Mouse (Mus musculus): Measurements from ENCODE around the gene Pex5. TPM values are rescaled to one million over a fixed set of nuclear protein-coding genes. Genes with fewer than 3 reads are reported as not detected.

The Pex5 gene
- polyA plus RNA-seq, 1 experiment from 2014 or later, result 43.7 TPM

DNA sequence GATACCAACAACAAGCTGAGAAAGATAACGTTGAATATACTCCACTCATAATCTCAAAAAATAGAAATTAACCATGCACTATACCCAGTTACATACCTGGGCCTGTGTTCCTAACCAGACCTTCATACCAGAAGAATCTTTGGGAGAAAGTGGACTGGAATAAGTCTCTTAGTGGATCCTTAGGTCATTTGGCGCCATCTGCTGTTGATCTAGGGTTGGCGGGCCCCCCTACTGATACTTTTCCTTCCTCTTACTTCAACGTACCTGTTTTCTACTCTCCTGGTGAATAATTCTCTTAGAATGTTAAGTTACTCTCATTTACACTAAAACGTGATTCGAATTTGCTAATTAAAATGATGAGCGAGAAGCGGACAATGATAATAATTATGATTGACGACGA, 35.5 kb downstream of the Pex5 start:
- WGBS, result 35% methylated on average over 10 of the region's 10 CpGs
- Histone ChIP-seq H3K4me3 (no peak overlapping the region), H3K9ac (no peak overlapping the region), H3K9me3 (no peaks in the 10 kb centered on the region), H3K4me2 (no peak overlapping the region), H3K36me3 (no peaks in the 10 kb centered on the region), H3K27ac (no peak overlapping the region), H3K4me1 (no peaks in the 10 kb centered on the region), H3K27me3 (no peaks in the 10 kb centered on the region)
- no peak for ATAC-seq (ENCODE audit: insufficient number of reproducible peaks, low FRiP score, low TSS enrichment, low read depth)

DNA sequence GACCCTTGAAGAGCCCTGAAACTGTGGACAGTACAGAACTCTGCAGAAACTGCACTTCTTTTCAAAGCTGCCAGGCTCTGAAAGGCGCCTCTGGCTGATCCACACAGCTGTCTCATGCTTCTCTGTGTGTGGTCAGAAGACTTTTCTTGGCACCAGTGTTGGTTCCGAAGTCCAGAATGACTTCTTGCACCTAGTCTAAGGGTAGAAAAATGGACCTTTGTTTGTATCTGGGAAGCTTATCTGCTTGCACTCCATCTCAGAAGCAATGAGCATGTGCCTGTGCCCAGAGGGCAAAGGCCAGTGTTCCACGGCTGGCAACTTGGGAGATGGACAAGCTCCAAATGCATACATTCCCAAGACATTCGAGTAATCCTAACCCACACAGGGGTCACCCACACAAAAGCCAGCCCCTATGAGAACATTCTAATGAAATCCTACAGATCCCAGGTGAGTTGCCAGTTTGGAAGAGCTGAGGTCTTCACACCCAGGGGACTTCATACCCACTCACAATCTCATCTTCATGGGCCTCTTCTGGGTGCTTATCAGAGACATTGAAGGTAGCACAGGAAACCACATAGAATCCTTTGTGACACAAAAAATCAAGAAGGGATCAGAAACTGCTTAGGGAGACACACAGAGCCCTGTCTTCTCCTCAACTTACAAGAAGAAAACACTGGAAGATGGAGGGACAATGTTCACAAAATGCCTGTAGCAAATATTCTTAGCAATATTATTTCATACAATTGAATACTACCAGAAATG, 37.2 kb downstream of the Pex5 start:
- Histone ChIP-seq H3K27me3 (no peaks in the 10 kb centered on the region), H3K9ac (no peak overlapping the region), H3K27ac (no peak overlapping the region), H3K4me1 (no peaks in the 10 kb centered on the region), H3K36me3 (no peaks in the 10 kb centered on the region), H3K4me3 (no peak overlapping the region), H3K9me3 (no peaks in the 10 kb centered on the region), H3K4me2 (no peak overlapping the region)
- ATAC-seq (ENCODE audit: insufficient number of reproducible peaks, low FRiP score, low TSS enrichment, low read depth), result no peak
- 62% methylated on average over 4 of the region's 4 CpGs for WGBS

DNA sequence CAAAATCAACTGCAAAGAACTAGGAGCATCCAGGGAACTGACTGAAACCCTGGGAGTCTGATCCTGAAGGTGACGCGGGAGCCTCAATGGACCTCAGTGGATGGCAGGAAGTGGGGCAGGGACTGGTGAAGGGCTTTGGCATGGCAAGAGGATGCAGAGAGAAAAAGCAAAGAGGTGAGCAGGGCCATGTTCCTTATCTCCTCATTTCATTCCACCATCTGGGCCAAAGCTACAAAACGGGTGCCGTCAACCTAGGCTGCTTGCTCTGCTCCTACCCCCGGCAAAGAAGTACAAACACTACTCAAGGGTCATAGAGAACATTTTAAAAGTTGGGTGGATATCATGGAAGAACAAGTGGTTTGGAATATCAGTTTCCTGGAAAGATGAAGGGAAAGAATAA, 38.6 kb downstream of the Pex5 start:
- H3K9me3 ChIP-seq, result no peaks in the 10 kb centered on the region
- H3K36me3 ChIP-seq, result no peaks in the 10 kb centered on the region
- WGBS, result 89% methylated on average over 5 of the region's 5 CpGs
- H3K9ac ChIP-seq, result no peak overlapping the region
- no peak overlapping the region for H3K4me2 ChIP-seq
- no peak overlapping the region for H3K4me3 ChIP-seq
- ATAC-seq (ENCODE audit: insufficient number of reproducible peaks, low FRiP score, low TSS enrichment, low read depth), result no peak
- no peaks in the 10 kb centered on the region for H3K27me3 ChIP-seq
- no peaks in the 10 kb centered on the region for H3K4me1 ChIP-seq
- no peak overlapping the region for H3K27ac ChIP-seq

DNA sequence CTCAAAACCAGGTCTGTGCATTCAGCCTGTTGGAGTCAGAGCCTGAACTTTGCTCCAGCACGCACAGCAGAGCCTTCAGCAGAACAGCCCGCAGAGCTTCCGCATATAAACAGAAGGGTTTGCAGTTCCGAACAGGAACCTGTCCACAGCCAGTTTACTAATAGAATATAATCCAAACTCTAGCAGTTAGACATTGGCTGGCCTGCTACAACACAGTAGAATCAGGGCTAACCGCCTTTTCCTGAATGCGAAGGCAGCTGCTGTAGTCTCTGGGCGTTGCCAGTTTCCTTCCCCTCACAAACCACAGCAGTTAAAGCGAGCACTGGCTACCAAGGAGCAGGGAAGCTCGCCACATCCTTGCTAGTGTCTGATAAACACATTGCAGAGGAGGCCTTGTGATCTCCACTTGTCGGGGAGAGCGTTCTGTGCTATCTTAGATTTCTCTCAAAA, 39.4 kb downstream of the Pex5 start:
- WGBS, result 82% methylated on average over 11 of the region's 11 CpGs
- H3K9ac ChIP-seq, result no peak overlapping the region
- H3K36me3 ChIP-seq, result no peaks in the 10 kb centered on the region
- ATAC-seq (ENCODE audit: insufficient number of reproducible peaks, low FRiP score, low TSS enrichment, low read depth), result no peak
- no peak overlapping the region; the same call in 1 of the 2 replicates for H3K27ac ChIP-seq
- H3K4me3 ChIP-seq, result no peak overlapping the region
- H3K4me2 ChIP-seq, result no peak overlapping the region
- no peaks in the 10 kb centered on the region for H3K9me3 ChIP-seq
- H3K27me3 ChIP-seq, result no peaks in the 10 kb centered on the region
- H3K4me1 ChIP-seq, result no peaks in the 10 kb centered on the region

DNA sequence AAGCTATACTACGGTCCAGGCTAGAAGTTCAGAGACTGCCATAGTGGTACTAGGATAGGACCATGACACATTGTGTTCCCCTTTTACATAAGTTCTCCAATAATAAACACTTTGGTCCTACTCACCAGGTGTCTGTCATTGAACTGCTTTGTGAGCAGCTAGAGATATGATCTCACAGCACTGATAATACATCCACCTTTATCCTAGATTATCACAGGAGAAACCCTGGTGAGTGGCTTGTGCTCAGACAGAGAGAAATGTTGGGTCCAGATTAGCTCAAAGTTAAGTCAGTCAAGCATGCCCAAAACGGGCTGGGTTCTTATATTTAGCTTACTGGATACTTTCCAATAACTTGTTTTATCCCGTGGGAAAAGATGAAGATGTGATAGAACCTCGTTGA, 40.2 kb downstream of the Pex5 start:
- 78% methylated on average over 4 of the region's 4 CpGs for WGBS
- no peak for ATAC-seq (ENCODE audit: insufficient number of reproducible peaks, low FRiP score, low TSS enrichment, low read depth)

DNA sequence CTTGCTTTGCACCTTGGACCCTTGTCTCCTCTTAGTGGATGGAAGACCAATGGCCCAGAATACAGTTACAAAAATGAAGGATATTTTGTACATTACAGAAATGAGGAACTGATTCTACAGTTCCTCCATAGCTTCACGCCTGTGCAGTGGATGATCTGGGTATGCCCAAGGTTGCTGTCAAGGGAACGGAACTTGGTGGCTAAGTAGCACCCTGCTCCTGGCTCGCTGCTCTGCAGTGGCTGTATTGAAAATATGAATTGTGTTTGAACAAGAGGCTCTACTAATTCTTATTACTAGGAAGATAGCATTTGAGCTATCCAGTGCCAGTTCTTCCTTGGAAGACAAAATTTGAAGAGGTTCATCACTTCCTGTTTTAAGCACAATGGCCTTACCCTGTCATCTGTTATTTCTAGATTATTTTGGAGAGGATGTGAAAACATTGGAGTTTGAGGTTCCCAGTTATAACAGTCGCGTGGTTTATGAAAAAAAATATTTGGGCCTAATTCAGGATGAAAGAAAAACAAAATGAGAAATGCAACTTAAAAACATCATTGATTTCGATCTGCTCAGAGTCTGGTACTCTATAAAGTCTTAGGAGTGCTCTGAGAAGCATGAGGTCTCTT, 41.2 kb downstream of the Pex5 start:
- H3K4me1 ChIP-seq, result no peaks in the 10 kb centered on the region
- no peak overlapping the region for H3K4me3 ChIP-seq
- H3K9me3 ChIP-seq, result no peaks in the 10 kb centered on the region

More for the DNA sequence above, 40.2 kb downstream of the Pex5 start:
- no peak overlapping the region for H3K4me2 ChIP-seq
- H3K9ac ChIP-seq, result no peak overlapping the region
- H3K27me3 ChIP-seq, result no peaks in the 10 kb centered on the region
- H3K36me3 ChIP-seq, result no peaks in the 10 kb centered on the region
- H3K4me1 ChIP-seq, result no peaks in the 10 kb centered on the region
- no peaks in the 10 kb centered on the region for H3K9me3 ChIP-seq
- H3K27ac ChIP-seq, result no peak overlapping the region
- no peak overlapping the region for H3K4me3 ChIP-seq

DNA sequence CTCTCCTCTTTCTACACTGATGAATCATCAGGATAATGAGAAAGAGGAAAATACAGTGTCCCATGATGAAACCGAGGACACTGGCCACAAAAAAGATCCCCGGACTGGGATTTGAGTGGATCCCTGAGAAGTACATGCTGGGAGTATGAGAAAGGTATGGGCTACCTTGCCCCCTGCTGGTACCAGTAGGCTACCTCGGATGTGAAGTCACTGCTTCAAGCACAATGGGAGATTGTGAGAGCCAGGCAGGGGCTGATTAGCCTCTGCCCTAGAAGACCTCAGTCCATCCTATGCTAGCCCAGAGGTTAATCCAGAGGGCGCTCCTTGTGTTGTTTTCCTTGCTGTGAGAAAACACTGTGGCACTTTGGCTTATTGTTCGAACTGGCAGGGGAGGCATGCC, 50.5 kb downstream of the Pex5 start:
- H3K27me3 ChIP-seq, result no peaks in the 10 kb centered on the region
- no peaks in the 10 kb centered on the region for H3K4me1 ChIP-seq
- no peak overlapping the region for H3K4me2 ChIP-seq
- 61% methylated on average over 5 of the region's 5 CpGs for WGBS
- no peak overlapping the region for H3K9ac ChIP-seq
- H3K27ac ChIP-seq, result no peak overlapping the region
- no peaks in the 10 kb centered on the region for H3K9me3 ChIP-seq
- H3K36me3 ChIP-seq, result no peaks in the 10 kb centered on the region
- no peak overlapping the region for H3K4me3 ChIP-seq
- no peak for ATAC-seq (ENCODE audit: insufficient number of reproducible peaks, low FRiP score, low TSS enrichment, low read depth)

More for the DNA sequence above, 41.2 kb downstream of the Pex5 start:
- no peak overlapping the region for H3K9ac ChIP-seq
- no peak for ATAC-seq (ENCODE audit: insufficient number of reproducible peaks, low FRiP score, low TSS enrichment, low read depth)
- no peaks in the 10 kb centered on the region for H3K36me3 ChIP-seq
- no peaks in the 10 kb centered on the region for H3K27me3 ChIP-seq
- WGBS, result 77% methylated on average over 6 of the region's 6 CpGs
- no peak overlapping the region for H3K27ac ChIP-seq
- H3K4me2 ChIP-seq, result no peak overlapping the region

DNA sequence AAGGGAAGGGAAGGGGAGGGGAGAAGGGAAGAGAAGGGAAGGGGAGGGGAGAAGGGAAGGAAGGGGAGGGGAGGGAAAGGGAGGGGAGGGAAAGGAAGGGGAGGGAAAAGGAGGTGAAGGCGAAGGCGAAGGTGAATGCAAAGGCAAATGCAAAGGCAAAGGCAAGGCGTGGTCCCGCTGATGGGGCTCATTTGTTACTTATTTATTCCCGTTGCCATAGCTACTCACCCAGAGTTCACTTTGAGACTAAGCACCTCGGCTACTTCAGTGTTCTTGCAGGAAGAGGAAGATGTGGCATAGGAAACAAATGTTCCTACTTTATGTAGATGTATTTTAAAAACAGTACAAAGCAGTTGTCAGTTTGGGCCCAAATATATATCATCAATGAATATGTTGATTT, 54.3 kb downstream of the Pex5 start:
- H3K4me3 ChIP-seq, result no peak overlapping the region
- H3K9ac ChIP-seq, result no peak overlapping the region
- no peaks in the 10 kb centered on the region for H3K27me3 ChIP-seq
- no peaks in the 10 kb centered on the region for H3K4me1 ChIP-seq
- H3K4me2 ChIP-seq, result no peak overlapping the region
- H3K27ac ChIP-seq, result no peak overlapping the region
- no peak for ATAC-seq (ENCODE audit: insufficient number of reproducible peaks, low FRiP score, low TSS enrichment, low read depth)
- H3K36me3 ChIP-seq, result no peaks in the 10 kb centered on the region
- H3K9me3 ChIP-seq, result no peaks in the 10 kb centered on the region
- 63% methylated on average over 6 of the region's 6 CpGs for WGBS

DNA sequence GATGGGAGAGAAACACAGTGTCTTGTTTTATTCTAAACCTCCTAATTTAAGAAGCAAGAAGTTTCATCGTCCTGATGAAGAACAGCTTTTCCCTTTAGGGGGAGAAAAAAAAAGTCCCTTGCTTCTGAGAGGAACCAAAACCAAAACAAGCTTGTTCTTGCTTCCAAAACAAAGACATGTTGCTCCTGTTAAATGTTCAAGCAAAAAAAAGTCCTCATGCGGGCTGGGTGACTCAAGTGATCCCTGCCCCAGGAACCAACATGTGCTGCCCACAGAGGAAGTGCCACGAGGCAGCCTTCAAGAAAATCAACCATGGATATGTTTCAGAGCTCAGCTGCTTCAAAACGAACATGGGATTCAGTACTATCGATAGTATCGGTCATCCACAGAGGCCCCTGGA, 55.9 kb downstream of the Pex5 start:
- 74% methylated on average over 6 of the region's 6 CpGs for WGBS
- no peaks in the 10 kb centered on the region for H3K9me3 ChIP-seq
- H3K36me3 ChIP-seq, result no peaks in the 10 kb centered on the region
- no peak overlapping the region for H3K4me3 ChIP-seq
- ATAC-seq (ENCODE audit: insufficient number of reproducible peaks, low FRiP score, low TSS enrichment, low read depth), result no peak
- no peak overlapping the region for H3K27ac ChIP-seq
- no peaks in the 10 kb centered on the region for H3K4me1 ChIP-seq
- H3K27me3 ChIP-seq, result no peaks in the 10 kb centered on the region
- no peak overlapping the region for H3K9ac ChIP-seq
- no peak overlapping the region for H3K4me2 ChIP-seq

DNA sequence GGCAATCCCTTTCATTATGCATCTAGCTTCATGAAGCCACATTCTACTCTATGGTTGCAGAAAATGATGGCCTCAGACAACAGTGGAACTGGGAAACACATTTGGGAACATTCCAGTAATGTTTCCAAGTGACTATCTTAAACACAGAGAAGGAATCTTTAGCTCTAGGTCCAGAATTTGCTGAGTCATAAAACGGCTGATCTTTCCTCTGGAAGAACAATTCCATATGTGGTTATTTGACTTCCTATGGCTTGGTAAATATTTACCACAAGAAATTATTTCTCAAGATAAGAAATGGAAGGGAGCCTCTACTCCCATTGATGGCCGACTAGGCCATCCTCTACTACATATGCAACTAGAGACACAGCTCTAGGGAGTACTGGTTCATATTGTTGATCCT, 61.6 kb downstream of the Pex5 start:
- Histone ChIP-seq H3K27me3 (no peaks in the 10 kb centered on the region), H3K36me3 (no peaks in the 10 kb centered on the region), H3K4me2 (no peak overlapping the region), H3K9ac (no peak overlapping the region), H3K4me1 (no peaks in the 10 kb centered on the region), H3K27ac (no peak overlapping the region), H3K9me3 (no peaks in the 10 kb centered on the region), H3K4me3 (no peak overlapping the region)
- 74% methylated on average over 2 of the region's 2 CpGs for WGBS
- ATAC-seq (ENCODE audit: insufficient number of reproducible peaks, low FRiP score, low TSS enrichment, low read depth), result no peak

Measured in limb, embryonic 15.5 days (tissue).